Mouse (Mus musculus) CH12.LX (cell line): ENCODE measurements at regions not wholly inside any gene's neighbourhood (a gene's known extent, or its start where the extent isn't known, plus 50 kb on each side); places are given as distances from the start of the nearest gene placed in this dataset.

Source experiments
- DNase-seq: peaks from one replicate; pipeline ENCODE4 v3.0.0-alpha.2; 2013; ENCODE audit errors: extremely low read depth
- H3K27ac ChIP-seq: 2 replicates; pipeline ENCODE4 v1.5.1; 2012; ENCODE audit warnings: low read depth, mild to moderate bottlenecking, control low read depth, moderate library complexity; ENCODE audit not compliant: insufficient read depth
- H3K27me3 ChIP-seq: replicated peaks from 2 replicates; pipeline ENCODE3; 2012; ENCODE audit warnings: inconsistent platforms
- H3K36me3 ChIP-seq, 2 experiments: replicated peaks in 1 of 2; 2 replicates each; pipeline versions ENCODE3 to v1.6.1; 2012; ENCODE audit warnings: inconsistent platforms in 1 of 2, low read length in 1 of 2, mild to moderate bottlenecking in 1 of 2, mixed read lengths in 1 of 2, moderate library complexity in 1 of 2; ENCODE audit not compliant: control insufficient read depth in 1 of 2, insufficient read depth in 1 of 2
- H3K4me1 ChIP-seq, 2 experiments: 2 replicates each; pipeline ENCODE4 v1.6.1; 2012; ENCODE audit warnings: inconsistent platforms in 1 of 2, moderate library complexity in 1 of 2; ENCODE audit not compliant: insufficient read depth in 2 of 2, control insufficient read depth in 1 of 2
- H3K4me2 ChIP-seq: 2 replicates; pipeline ENCODE4 v1.6.1; 2012; ENCODE audit warnings: low read depth, mild to moderate bottlenecking, control low read depth; ENCODE audit not compliant: poor library complexity, insufficient read depth, severe bottlenecking
- H3K4me3 ChIP-seq, 3 experiments: fragments of 150-350 bp in 1 of 3; sonication (generic) in 1 of 3; replicated peaks in 1 of 3; 2 replicates each; pipeline versions ENCODE3 to v1.5.1; 2011 to 2012; ENCODE audit warnings: low read depth in 2 of 3, low read length in 2 of 3, mild to moderate bottlenecking in 2 of 3, moderate library complexity in 2 of 3, control low read depth in 1 of 3, improper control_type of control experiment in 1 of 3, inconsistent platforms in 1 of 3, mixed read lengths in 1 of 3; ENCODE audit not compliant: poor library complexity in 1 of 3
- H3K79me2 ChIP-seq: replicated peaks from 2 replicates; pipeline ENCODE4 v1.6.1; 2012; ENCODE audit warnings: mild to moderate bottlenecking, moderate library complexity; ENCODE audit not compliant: control insufficient read depth, poor library complexity, insufficient read depth, severe bottlenecking; ENCODE audit errors: extremely low read depth
- H3K9ac ChIP-seq: 2 replicates; pipeline ENCODE4 v1.6.1; 2012; ENCODE audit warnings: low read depth, mild to moderate bottlenecking, control low read depth, moderate library complexity; ENCODE audit not compliant: insufficient read depth
- H3K9me3 ChIP-seq: replicated peaks from 2 replicates; pipeline ENCODE3; 2012; ENCODE audit warnings: low read length, inconsistent platforms, mixed read lengths
- BHLHE40 ChIP-seq: IDR thresholded peaks from 2 replicates; pipeline ENCODE4 v1.6.1; 2011; ENCODE audit warnings: mild to moderate bottlenecking, low read depth, low read length, improper control_type of control experiment
- CHD2 ChIP-seq: IDR thresholded peaks from 2 replicates; pipeline ENCODE4 v1.6.1; 2011; ENCODE audit warnings: low read length, improper control_type of control experiment
- CTCF ChIP-seq, 2 experiments: IDR thresholded peaks in 1 of 2; conservative IDR thresholded peaks in 1 of 2; 2 replicates each; pipeline ENCODE4 v1.5.1; 2011 to 2012; ENCODE audit warnings: low read depth in 2 of 2, low read length in 2 of 2, improper control_type of control experiment in 1 of 2, inconsistent platforms in 1 of 2, mild to moderate bottlenecking in 1 of 2, moderate library complexity in 1 of 2
- ETS1 ChIP-seq: conservative IDR thresholded peaks from 2 replicates; pipeline ENCODE4 v1.6.1; 2012; ENCODE audit warnings: low read depth, mild to moderate bottlenecking, inconsistent platforms, low read length, improper control_type of control experiment, moderate library complexity
- GABPA ChIP-seq: IDR thresholded peaks from 2 replicates; pipeline ENCODE4 v1.6.1; 2012; ENCODE audit warnings: low read depth, low read length, improper control_type of control experiment, inconsistent platforms; ENCODE audit not compliant: insufficient replicate concordance
- HCFC1 ChIP-seq: IDR thresholded peaks from 2 replicates; pipeline ENCODE4 v1.6.1; 2012; ENCODE audit warnings: low read depth, mild to moderate bottlenecking, inconsistent platforms, low read length, improper control_type of control experiment
- JUN ChIP-seq: IDR thresholded peaks from 2 replicates; pipeline ENCODE4 v1.6.1; 2011; ENCODE audit warnings: low read depth, mild to moderate bottlenecking, low read length, improper control_type of control experiment, moderate library complexity; ENCODE audit not compliant: insufficient read depth
- JUND ChIP-seq: conservative IDR thresholded peaks from 2 replicates; pipeline ENCODE4 v1.6.1; 2011; ENCODE audit warnings: low read depth, low read length, improper control_type of control experiment
- KAT2A ChIP-seq: IDR thresholded peaks from 2 replicates; pipeline ENCODE4 v1.6.1; 2012; ENCODE audit warnings: low read length, improper control_type of control experiment, inconsistent platforms; ENCODE audit not compliant: insufficient replicate concordance
- MAX ChIP-seq: IDR thresholded peaks from 2 replicates; pipeline ENCODE4 v1.6.1; 2011; ENCODE audit warnings: low read length, improper control_type of control experiment
- MAZ ChIP-seq: IDR thresholded peaks from 2 replicates; pipeline ENCODE4 v1.6.1; 2012; ENCODE audit warnings: low read depth, mild to moderate bottlenecking, inconsistent platforms, low read length, improper control_type of control experiment, moderate library complexity
- MEF2A ChIP-seq: IDR thresholded peaks from 2 replicates; pipeline ENCODE4 v1.6.1; 2014; ENCODE audit warnings: low read depth, mild to moderate bottlenecking, inconsistent platforms, low read length, improper control_type of control experiment, borderline replicate concordance
- MXI1 ChIP-seq: IDR thresholded peaks from 2 replicates; pipeline ENCODE4 v1.6.1; 2011; ENCODE audit warnings: mild to moderate bottlenecking, low read depth, low read length, improper control_type of control experiment
- MYC ChIP-seq: IDR thresholded peaks from 2 replicates; pipeline ENCODE4 v1.6.1; 2011; ENCODE audit warnings: low read depth, mild to moderate bottlenecking, improper control_type of control experiment, low read length
- NELFE ChIP-seq: IDR thresholded peaks from 2 replicates; pipeline ENCODE4 v1.6.1; 2011; ENCODE audit warnings: low read depth, low read length, improper control_type of control experiment
- PAX5 ChIP-seq: IDR thresholded peaks from 2 replicates; pipeline ENCODE4 v1.6.1; 2012; ENCODE audit warnings: low read length, inconsistent platforms, mixed read lengths
- POLR2A ChIP-seq: IDR thresholded peaks from 2 replicates; pipeline ENCODE4 v1.6.1; 2011; ENCODE audit warnings: low read depth, mild to moderate bottlenecking, improper control_type of control experiment, low read length
- POLR2AphosphoS2 ChIP-seq: IDR thresholded peaks from 2 replicates; pipeline ENCODE4 v1.6.1; 2011; ENCODE audit warnings: low read depth, low read length, improper control_type of control experiment
- RCOR1 ChIP-seq: conservative IDR thresholded peaks from 2 replicates; pipeline ENCODE4 v1.6.1; 2012; ENCODE audit warnings: low read depth, mild to moderate bottlenecking, inconsistent platforms, low read length, improper control_type of control experiment
- SIN3A ChIP-seq: IDR thresholded peaks from 2 replicates; pipeline ENCODE4 v1.6.1; 2012; ENCODE audit warnings: low read length, improper control_type of control experiment, inconsistent platforms
- SMC3 ChIP-seq: IDR thresholded peaks from 2 replicates; pipeline ENCODE4 v1.6.1; 2011; ENCODE audit warnings: low read depth, low read length, improper control_type of control experiment
- TBP ChIP-seq: conservative IDR thresholded peaks from 2 replicates; pipeline ENCODE4 v1.6.1; 2011; ENCODE audit warnings: low read depth, low read length, improper control_type of control experiment
- TCF12 ChIP-seq: IDR thresholded peaks from 2 replicates; pipeline ENCODE4 v1.6.1; 2014; ENCODE audit warnings: low read depth, mild to moderate bottlenecking, inconsistent platforms, low read length, improper control_type of control experiment
- UBTF ChIP-seq: IDR thresholded peaks from 2 replicates; pipeline ENCODE4 v1.6.1; 2012; ENCODE audit warnings: low read depth, mild to moderate bottlenecking, inconsistent platforms, low read length, improper control_type of control experiment, moderate library complexity
- USF1 ChIP-seq: IDR thresholded peaks from 2 replicates; pipeline ENCODE4 v1.6.1; 2014; ENCODE audit warnings: low read depth, mild to moderate bottlenecking, inconsistent platforms, low read length, improper control_type of control experiment
- USF2 ChIP-seq: conservative IDR thresholded peaks from 2 replicates; pipeline ENCODE4 v1.6.1; 2011; ENCODE audit warnings: low read depth, low read length, improper control_type of control experiment
- ZKSCAN1 ChIP-seq: IDR thresholded peaks from 2 replicates; pipeline ENCODE4 v1.6.1; 2012; ENCODE audit warnings: low read depth, inconsistent platforms, low read length, improper control_type of control experiment, borderline replicate concordance
- dilution Hi-C: fragments of 300-500 bp; cut with MboI; formaldehyde crosslinking; loops from 2 replicates; pipeline ENCODE4 v1.14.3; 2020; ENCODE audit warnings: low sequenced_read_pairs; ENCODE audit not compliant: extremely low pct_unique_long_range_greater_than_20kb, extremely low pct_ligation_motif_present
- in situ Hi-C: fragments of 300-500 bp; cut with MboI; formaldehyde crosslinking; loops from 3 replicates; pipeline ENCODE4 v1.14.3; 2019; ENCODE audit warnings: low sequenced_read_pairs, low pct_ligation_motif_present, low pct_unique_long_range_greater_than_20kb, mixed read lengths

GRCm38 (mm10) chr16:30758041-30758440, 158.5 kb downstream of the Fam43a start:
- dilution Hi-C loops (no loop called here), in situ Hi-C loops (no loop called here)
- H3K9ac ChIP-seq: no peak overlapping the region
- H3K4me3 ChIP-seq: no peak overlapping the region
- H3K27ac ChIP-seq: no peak overlapping the region
- no peak for DNase-seq
- no peaks in the 10 kb centered on the region for H3K36me3 ChIP-seq
- H3K27me3 ChIP-seq: no peaks in the 10 kb centered on the region
- TF ChIP-seq SMC3 (no peak), ETS1 (no peak), BHLHE40 (no peak), JUND (no peak), NELFE (no peak), POLR2A (no peak)
- no peaks in the 10 kb centered on the region for H3K9me3 ChIP-seq
- H3K79me2 ChIP-seq: no peaks in the 10 kb centered on the region
- H3K4me1 ChIP-seq: peaks cover 12 to 34% of the 10 kb centered on the region in 2 experiments
- no peak overlapping the region for H3K4me2 ChIP-seq

- Histone ChIP-seq H3K36me3 (no peaks in the 10 kb centered on the region), H3K9me3 (no peaks in the 10 kb centered on the region), H3K4me1 (peaks cover 7 to 22% of the 10 kb centered on the region in 2 experiments), H3K4me3 (no peak overlapping the region), H3K4me2 (no peak overlapping the region), H3K79me2 (no peaks in the 10 kb centered on the region), H3K27me3 (no peaks in the 10 kb centered on the region), H3K27ac (no peak overlapping the region), H3K9ac (no peak overlapping the region)
- in situ Hi-C loops (no loop called here), dilution Hi-C loops (no loop called here)
- TF ChIP-seq UBTF (no peak), MAX (no peak), HCFC1 (no peak), CTCF (conservative IDR thresholded peaks at IDR 0.05 in 1 of 2, IDR thresholded peaks at IDR 0.05 in 1 of 2; ENCODE audit: low read depth in 2 of 2, low read length in 2 of 2) (no peak), TCF12 (no peak), KAT2A (no peak), JUN (no peak), TBP (no peak), ETS1 (no peak), BHLHE40 (no peak)
- DNase-seq: no peak
These were observed 160.0 kb downstream of the Fam43a start for GRCm38 (mm10) chr16:30759503-30759902.

GRCm38 (mm10) chr16:30761201-30761710, 161.7 kb downstream of the Fam43a start:
- no peaks in the 10 kb centered on the region for H3K27me3 ChIP-seq
- TF ChIP-seq BHLHE40 (no peak), CHD2 (no peak), JUND (no peak), POLR2AphosphoS2 (no peak), MAZ (no peak), KAT2A (no peak), SIN3A (no peak), MYC (no peak), MXI1 (no peak), MAX (no peak), USF2 (no peak), RCOR1 (no peak), ZKSCAN1 (no peak), POLR2A (no peak), USF1 (no peak), SMC3 (no peak), PAX5 (no peak), GABPA (no peak), MEF2A (no peak)
- H3K79me2 ChIP-seq: no peaks in the 10 kb centered on the region
- H3K9me3 ChIP-seq: no peaks in the 10 kb centered on the region
- H3K36me3 ChIP-seq: no peaks in the 10 kb centered on the region
- no peak overlapping the region for H3K9ac ChIP-seq
- H3K4me1 ChIP-seq: peaks cover 7 to 25% of the 10 kb centered on the region in 2 experiments
- dilution Hi-C loops: no loop called here
- no peak overlapping the region for H3K4me2 ChIP-seq
- DNase-seq: no peak
- no peak overlapping the region for H3K27ac ChIP-seq
- in situ Hi-C loops: no loop called here
- no peak overlapping the region for H3K4me3 ChIP-seq
